Mouse (Mus musculus) lung, adult 2 months (tissue): ENCODE measurements around the gene Ccdc152. TPM values are rescaled to one million over a fixed set of nuclear protein-coding genes. Genes with fewer than 3 reads are reported as not detected.
"Not testable (repeated sequence)": the region's sequence is repeated elsewhere in the genome, so short reads cannot be mapped to it uniquely, and the experiment has no call there.

ENCODE experiments used
- DNase-seq: peaks from one replicate; pipeline ENCODE4 v3.0.0; 2022
- H3K4me1 ChIP-seq: fragments of 200-500 bp; 2 replicates; pipeline ENCODE4 v1.6.1; 2011; ENCODE audit warnings: low read length; ENCODE audit not compliant: control insufficient read depth, insufficient read depth
- H3K4me3 ChIP-seq: fragments of 200-500 bp; replicated peaks from 2 replicates; pipeline ENCODE3; 2011; ENCODE audit warnings: low read depth, mild to moderate bottlenecking, control low read depth, low read length; ENCODE audit errors: extremely low read depth
- CTCF ChIP-seq: fragments of 200-500 bp; IDR thresholded peaks from 2 replicates; pipeline ENCODE4 v1.5.1; 2011; ENCODE audit warnings: mild to moderate bottlenecking, low read length, control low read depth; ENCODE audit not compliant: insufficient read depth
- POLR2A ChIP-seq: fragments of 200-500 bp; IDR thresholded peaks from 2 replicates; pipeline ENCODE4 v1.6.1; 2011; ENCODE audit warnings: low read depth, mild to moderate bottlenecking, control low read depth, low read length, borderline replicate concordance; ENCODE audit errors: extremely low read depth
- WGBS: fragments of 180-500 bp; shearing (Covaris S2); methylation state at CpG from one replicate; pipeline ENCODE4 v1.1.7; 2018; 5-methylcytosine and 5-hydroxymethylcytosine counted together
- polyA plus RNA-seq: library from polyadenylated mRNA; depleted of rRNA; stranded (reverse); fragments of >200 nt; gene quantifications from 2 replicates; pipeline ENCODE4 v1.2.3, GENCODE M21; 2012

The Ccdc152 gene
- polyA plus RNA-seq, 1 experiment, result 0.98 TPM

DNA sequence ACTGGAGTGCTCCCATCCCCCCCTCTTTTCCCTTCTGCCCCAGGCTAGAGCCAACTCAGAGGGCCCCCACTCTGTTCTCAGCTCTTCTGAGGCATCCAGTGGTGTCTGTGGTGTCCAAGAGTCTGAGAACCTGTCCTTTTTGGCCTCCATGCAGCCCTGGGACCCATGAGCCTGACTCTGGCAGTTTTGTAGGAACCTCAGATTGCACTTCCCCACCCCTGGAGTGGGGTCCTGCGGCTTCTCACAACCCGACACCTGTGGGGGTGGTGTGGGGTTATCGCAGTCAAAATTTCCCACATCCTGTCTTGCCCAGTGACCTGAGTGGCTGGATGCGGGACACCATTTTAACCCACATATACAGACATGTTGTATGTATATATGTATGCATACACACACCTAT lies 39.0 kb downstream of the Ccdc152 start:
- TF ChIP-seq CTCF (no peak), POLR2A (no peak)
- Histone ChIP-seq H3K4me3 (no peak overlapping the region), H3K4me1 (no peaks in the 10 kb centered on the region)
- WGBS, result 89% methylated on average over 4 of the region's 4 CpGs
- no peak for DNase-seq

DNA sequence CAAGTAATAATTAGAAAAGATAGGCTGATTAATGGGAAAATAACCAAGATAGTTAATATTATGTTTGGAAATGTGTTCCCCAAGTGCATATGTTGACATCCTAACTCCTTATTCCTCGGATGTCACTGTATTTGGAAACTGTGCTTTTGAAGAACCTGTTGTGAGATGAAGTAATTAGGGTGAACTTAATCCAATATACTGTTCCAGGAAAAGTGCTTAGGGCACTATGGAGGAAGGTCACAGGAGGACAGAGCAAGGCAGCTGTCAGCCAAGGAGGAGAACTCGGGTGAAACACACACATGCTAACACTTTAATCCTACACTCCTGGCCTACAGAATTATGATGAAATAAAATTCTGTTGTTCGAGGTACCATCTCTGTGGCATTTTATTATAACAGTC lies 40.4 kb downstream of the Ccdc152 start:
- WGBS, result 59% methylated on average over 3 of the region's 3 CpGs
- DNase-seq, result no peak

GRCm38 (mm10) chr15:3260309-3260708 lies 43.0 kb downstream of the Ccdc152 start:
- Histone ChIP-seq H3K4me1 (no peaks in the 10 kb centered on the region), H3K4me3 (no peak overlapping the region)
- 60% methylated on average over 4 of the region's 4 CpGs for WGBS
- no peak for TF ChIP-seq POLR2A
- no peak for TF ChIP-seq CTCF
- DNase-seq, result no peak

More for the DNA sequence above, 40.4 kb downstream of the Ccdc152 start:
- Histone ChIP-seq H3K4me1 (no peaks in the 10 kb centered on the region), H3K4me3 (no peak overlapping the region)
- TF ChIP-seq CTCF, result no peak
- TF ChIP-seq POLR2A, result no peak

GRCm38 (mm10) chr15:3259025-3259424 lies 44.3 kb downstream of the Ccdc152 start:
- WGBS, result 63% methylated on average over 1 of the region's 1 CpGs
- DNase-seq, result no peak
- Histone ChIP-seq H3K4me3 (no peak overlapping the region), H3K4me1 (no peaks in the 10 kb centered on the region)
- TF ChIP-seq POLR2A (no peak), CTCF (no peak)

GRCm38 (mm10) chr15:3251718-3252067 lies 51.6 kb downstream of the Ccdc152 start:
- TF ChIP-seq POLR2A, result no peak
- Histone ChIP-seq H3K4me3 (no peak overlapping the region), H3K4me1 (peaks cover 29% of the 10 kb centered on the region)
- DNase-seq, result no peak

- WGBS, result 23% methylated on average over 3 of the region's 3 CpGs
- no peak overlapping the region for H3K4me3 ChIP-seq
- no peak for TF ChIP-seq POLR2A
- TF ChIP-seq CTCF, result no peak
- H3K4me1 ChIP-seq, result peaks cover 29% of the 10 kb centered on the region
- peak; percentile 36 for DNase-seq
These were observed 52.2 kb downstream of the Ccdc152 start for GRCm38 (mm10) chr15:3251031-3251717.

GRCm38 (mm10) chr15:3250620-3251019 lies 52.7 kb downstream of the Ccdc152 start:
- Histone ChIP-seq H3K4me3 (no peak overlapping the region), H3K4me1 (peaks cover 29% of the 10 kb centered on the region)
- WGBS, result 49% methylated on average over 2 of the region's 2 CpGs
- TF ChIP-seq POLR2A, result no peak
- no peak for TF ChIP-seq CTCF
- DNase-seq, result no peak

- not testable (repeated sequence) for H3K4me1 ChIP-seq, H3K4me3 ChIP-seq, DNase-seq
- WGBS, result 76% methylated on average over 10 of the region's 10 CpGs
These were observed 58.3 kb downstream of the Ccdc152 start for GRCm38 (mm10) chr15:3245036-3245435.

DNA sequence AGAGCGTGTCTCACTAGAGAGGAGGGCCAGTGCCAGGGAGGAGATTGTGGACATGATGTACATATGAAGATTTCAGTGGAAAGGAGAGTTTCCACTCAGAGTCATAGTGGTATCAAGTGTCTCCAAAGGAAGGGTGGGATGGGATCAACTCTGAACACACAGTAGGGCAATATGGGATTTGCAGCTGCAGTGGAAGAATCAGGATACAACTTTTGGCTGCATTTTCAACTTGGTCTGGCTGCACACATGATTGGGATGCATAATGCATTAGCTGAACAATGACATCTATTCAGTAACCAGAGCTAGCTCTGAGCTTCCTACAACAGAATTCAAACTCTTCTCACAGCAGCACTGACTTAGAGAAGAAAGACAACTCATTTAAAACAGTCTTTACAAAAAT lies 65.4 kb downstream of the Ccdc152 start:
- Histone ChIP-seq H3K4me1 (no peaks in the 10 kb centered on the region; the same call in 1 of the 2 replicates), H3K4me3 (no peak overlapping the region)
- no peak for DNase-seq
- 92% methylated on average over 1 of the region's 1 CpGs for WGBS
- TF ChIP-seq CTCF (no peak), POLR2A (no peak)

GRCm38 (mm10) chr15:3236338-3236737 lies 67.0 kb downstream of the Ccdc152 start:
- WGBS, result 82% methylated on average over 2 of the region's 2 CpGs
- TF ChIP-seq POLR2A, result no peak
- no peak for TF ChIP-seq CTCF
- no peak for DNase-seq
- Histone ChIP-seq H3K4me3 (no peak overlapping the region), H3K4me1 (peaks cover 5% of the 10 kb centered on the region; the same call in 1 of the 2 replicates)
